Mouse (Mus musculus) gastrocnemius, postnatal 4 days (tissue): Measurements from ENCODE around the gene Zfp945. TPM values are rescaled to one million over a fixed set of nuclear protein-coding genes. Genes with fewer than 3 reads are reported as not detected.
"Not testable (repeated sequence)": the region's sequence is repeated elsewhere in the genome, so short reads cannot be mapped to it uniquely, and the experiment has no call there.

ENCODE experiments used
- DNase-seq, 2 experiments: peaks; one replicate each; pipeline ENCODE4 v3.0.0; 2021 to 2022; ENCODE audit warnings: low spot score in 2 of 2, mixed read lengths in 2 of 2
- long read RNA-seq, 2 experiments: library from polyadenylated mRNA; stranded (forward); transcript quantifications; one replicate each; pipeline ENCODE4 v2.0.0; 2021
- total RNA-seq, 2 experiments: library from RNA; stranded (reverse); gene quantifications; 2 replicates each; pipeline ENCODE4 v1.2.3; 2021

Gene Zfp945
- 10 to 100 TPM in 1 of 2 experiments, 1 to 10 TPM in 1; 9.8 to 12.4 TPM for total RNA-seq
- long read RNA-seq, experiment 1, full-length matches to known transcripts: 1 of 10 reads
- long read RNA-seq, experiment 1, partial matches to known transcripts: 3 of 10 reads
- long read RNA-seq, experiment 1, other reads (novel, unspliced or antisense): 6 of 10 reads
- long read RNA-seq, experiment 2, full-length matches to known transcripts: 3 of 5 reads
- long read RNA-seq, experiment 2, partial matches to known transcripts: 1 of 5 reads
- long read RNA-seq, experiment 2, other reads (novel, unspliced or antisense): 1 of 5 reads

DNA sequence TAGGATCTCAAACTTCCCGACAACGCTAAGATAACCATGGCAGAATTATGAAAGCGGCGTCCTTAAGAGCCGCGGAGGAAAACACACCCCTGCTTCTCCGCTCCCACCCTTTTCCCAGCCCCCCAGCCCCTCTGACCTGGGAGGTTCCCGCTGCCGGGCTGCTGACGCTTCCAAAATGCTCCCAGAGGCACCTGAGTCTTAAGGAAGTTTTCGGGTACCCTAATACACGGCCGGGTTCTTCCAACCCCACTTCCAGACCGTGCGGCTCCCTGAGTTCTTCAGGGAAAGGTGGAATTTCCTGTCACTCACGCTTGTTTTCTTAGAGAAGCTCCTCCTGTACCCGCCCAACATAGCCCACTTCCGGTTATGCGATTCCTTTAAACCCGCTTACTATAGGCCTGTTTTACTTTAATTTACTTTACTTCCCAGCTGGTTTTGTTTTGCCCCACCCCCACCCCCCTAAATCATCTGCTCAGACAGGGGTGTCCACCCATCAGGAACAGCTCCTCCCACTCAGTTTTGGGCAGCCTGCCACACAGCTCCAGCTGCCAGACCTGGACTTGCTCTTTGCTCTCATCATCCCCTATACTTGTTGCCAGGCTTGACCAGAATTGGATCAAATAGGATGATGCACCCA is at the start of gene Zfp945:
Zfp945 (minus strand) TSS at position 290 of the 637 bp plus-strand sequence.
- peak; percentile 36 to 74 for DNase-seq

DNA sequence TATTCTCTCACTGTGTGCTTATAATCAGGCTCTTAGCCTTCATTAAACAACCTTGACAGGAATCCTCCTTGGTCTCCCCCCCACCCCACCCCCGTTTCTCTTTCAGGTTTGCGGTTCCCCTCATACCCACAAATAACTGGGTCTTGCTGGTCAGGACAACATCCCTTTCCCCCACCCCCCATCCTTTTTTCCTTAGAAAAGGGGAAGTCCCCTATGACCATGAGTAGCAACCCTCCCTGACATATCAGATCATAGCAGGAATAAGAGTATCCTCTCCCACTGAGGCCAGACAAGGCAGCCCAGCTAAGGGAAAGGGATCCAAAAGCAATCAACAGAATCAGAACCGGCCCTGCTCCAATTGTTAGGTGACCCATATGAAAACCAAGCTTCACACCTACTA is 21.4 kb upstream of the Zfp945 start:
- DNase-seq: no peak

DNA sequence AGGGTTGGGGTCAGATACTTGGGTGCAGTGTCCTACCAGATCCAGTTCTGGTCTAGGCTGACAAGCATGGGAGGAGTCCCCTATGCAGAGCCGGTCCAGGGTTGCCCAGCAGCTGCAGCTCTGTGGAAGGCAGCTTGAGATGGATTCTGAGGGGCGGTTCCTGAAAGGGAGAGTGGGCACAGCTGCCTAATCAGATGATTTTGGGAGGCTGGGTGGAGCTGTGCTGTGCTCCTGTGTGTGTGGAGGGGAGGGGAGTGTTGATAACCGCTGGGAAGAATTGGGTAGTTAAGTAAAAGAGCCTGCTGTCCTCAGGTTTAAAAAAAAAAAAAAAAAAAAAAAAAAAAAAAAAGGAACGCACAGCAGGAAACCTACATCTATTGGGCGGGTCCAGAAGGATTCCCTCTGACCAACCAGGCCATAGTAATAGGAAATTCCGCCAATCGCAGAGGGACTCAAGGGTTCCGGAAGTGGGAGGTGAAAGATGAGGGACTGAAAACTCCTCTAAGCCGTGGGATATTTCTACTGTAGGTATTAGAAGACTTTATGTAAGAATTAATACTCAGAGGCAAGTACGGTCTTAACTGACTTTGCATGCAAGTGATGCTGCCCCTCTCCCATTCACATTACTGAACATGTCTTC is 17.2 kb upstream of the Zfp945 start:
- no peak for DNase-seq

DNA sequence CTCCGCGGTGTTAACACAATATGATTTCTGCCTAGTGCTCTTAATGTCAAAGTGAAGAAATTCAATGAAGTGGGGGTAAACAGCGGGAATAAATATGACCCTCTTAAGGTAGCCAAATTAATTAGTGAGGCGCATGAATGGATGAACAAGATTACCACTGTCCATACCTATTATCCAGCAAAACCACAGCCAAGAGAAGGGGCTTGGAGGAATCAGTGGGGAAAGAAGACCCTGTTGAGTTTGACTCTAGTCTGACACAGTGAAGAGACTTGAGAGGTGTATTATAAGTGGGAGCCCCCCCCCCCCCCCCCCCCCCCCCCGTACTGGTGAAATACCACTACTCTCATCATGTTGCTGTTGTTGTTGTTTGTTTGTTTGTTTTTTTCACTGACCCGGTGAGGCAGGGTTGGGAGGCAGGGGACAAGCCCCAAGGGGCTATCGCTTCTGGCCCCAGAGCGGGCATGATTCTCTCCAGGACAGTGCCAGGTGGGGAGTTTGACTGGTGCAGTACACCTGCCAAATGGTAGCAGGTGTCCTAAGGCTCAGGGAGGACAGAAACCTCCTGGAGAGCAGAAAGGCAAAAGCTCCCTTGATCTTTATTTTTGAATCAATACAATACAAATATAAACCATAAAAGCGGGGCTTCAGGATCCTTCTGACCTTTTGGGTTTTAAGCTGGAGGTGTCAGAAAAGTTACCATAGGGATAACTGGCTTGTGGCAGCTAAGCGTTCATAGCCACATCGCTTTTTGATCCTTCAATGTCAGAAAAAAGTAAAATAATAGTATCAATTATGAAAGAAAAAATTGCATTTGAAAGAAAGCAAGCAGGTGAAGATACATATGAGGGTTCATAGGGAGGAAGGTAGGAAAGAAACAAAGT is 10.7 kb upstream of the Zfp945 start:
- DNase-seq: no peak

DNA sequence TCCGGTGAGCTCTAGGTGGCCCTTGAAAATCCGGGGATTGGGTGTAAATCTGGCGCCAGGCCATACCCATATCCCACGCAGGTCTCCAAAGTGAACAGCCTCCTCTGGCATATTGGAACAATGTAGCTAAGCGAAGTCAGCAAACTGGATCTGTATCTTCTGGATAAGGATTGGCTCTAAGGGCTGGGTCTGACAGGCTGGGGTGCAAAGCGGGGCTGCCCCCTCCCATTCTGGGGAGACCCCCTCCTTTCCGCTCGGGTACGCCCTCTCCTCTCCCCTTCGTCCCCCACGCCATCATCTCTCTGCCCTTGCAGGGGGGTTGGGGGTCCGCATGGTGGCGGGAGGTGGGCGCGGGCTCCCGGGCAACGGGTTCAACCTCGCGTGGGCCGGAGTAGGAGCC is 9.4 kb upstream of the Zfp945 start:
- no peak for DNase-seq

DNA sequence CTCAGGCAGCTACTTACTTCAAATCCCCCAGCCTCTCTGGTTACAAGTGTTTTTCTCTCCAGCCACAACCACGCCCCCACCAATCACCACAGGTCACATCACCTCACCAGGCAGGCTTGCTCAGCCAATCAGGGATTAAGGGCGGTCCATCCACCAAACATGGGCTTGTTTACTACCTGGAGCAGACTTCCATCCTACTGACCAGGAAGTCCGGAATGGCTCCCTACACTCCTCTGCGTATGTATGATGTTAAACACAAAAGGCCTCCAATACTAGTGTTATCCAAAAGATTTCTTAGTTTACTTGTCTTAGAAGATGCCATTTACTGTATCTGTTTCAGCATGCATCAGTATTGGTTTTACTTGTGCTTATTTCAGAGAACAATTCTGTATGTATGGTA is 8.6 kb upstream of the Zfp945 start:
- DNase-seq: not testable (repeated sequence)

DNA sequence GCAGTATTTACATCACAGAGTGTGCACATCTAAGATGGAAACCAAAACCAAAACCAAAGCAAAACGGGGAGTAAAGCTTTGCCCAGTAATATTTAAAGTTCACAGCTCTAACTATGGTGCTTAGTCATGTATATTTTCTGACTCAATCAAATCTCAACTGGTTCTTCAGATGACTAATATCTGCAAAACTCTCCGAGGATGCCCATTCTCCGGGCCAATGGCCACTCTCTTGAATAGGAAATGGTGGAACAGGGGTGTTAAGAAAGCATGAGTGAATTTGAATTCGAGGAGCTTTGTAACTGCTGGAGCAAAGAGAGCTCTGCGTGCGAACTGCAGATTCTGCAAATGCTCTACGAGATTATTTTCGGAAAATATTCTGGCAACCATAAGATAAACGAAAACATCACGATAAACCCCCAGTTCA is 501 bp downstream of the Zfp945 start:
- DNase-seq: peak in 1 of 2 experiments; percentile 8

DNA sequence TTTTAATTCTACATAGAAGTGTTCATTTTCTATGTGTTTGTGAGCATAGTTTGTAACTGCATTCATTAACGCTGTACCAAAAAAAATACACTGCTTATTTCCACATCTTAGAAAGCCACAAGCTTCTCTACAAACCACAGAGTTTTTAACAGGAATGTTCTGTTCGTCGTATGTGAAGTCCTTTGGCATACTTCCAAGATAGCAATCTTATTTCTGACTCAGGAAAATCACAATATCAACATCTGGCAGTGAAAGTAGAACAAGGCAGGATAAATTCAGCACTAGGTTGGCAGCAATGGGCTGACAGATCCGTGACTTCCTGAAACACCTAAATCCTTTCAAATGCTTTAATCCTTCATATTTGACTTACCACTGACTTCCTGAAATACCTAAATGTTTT is 45.8 kb downstream of the Zfp945 start:
- DNase-seq: no peak

DNA sequence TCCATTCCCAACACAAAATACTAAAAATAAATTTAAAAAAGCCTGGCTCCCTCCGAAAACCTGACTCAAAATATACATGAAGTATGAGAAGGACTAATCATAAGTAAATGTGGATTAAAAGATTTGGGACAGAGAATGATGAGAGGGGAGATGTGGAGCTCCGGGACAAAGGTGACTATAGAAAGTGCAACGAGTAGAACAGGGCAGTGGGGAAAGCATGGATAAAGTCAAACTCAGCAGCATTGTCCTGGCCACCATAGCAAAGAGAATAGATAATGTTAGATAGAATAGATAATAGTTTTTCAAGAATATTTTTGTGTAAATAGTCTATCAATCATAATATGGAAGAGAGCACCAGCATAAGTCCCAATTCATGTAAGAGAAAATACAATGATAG is 48.7 kb downstream of the Zfp945 start:
- no peak for DNase-seq

DNA sequence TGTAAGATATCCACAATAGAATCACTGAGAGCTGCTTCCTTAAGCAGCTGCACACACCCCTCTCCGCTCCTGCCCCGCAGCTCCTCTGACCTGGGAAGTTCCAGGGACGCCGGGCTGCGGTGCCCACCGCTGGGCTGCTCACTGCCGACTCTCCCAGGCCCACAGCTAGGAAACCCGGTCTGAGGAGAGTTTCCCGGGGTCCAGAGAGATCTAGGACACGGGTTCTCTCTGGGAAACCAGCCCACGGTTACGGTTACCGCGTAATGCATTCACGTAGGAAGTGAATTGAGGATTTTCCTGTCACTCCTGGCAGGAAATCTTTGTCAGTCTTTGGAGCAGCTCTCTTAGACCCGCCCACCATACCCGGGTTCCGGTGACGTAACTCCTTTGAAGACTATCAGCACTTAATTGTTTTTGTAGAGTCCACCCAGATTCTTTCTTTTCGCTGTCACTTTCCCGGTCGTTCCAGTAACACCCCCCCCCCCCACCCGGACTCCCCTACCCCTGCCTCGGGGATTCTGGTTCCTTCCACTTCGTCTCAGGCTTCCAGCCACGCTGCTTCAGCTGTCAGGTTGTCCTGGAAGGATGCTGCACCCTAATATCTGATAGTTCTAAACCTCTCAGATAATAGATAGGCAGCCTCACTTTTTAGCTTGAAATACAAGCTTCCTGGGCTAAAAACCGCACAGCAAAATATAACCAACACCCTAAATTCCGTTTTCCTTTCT is 49.3 kb downstream of the Zfp945 start:
- peak; percentile 18 to 55 for DNase-seq

DNA sequence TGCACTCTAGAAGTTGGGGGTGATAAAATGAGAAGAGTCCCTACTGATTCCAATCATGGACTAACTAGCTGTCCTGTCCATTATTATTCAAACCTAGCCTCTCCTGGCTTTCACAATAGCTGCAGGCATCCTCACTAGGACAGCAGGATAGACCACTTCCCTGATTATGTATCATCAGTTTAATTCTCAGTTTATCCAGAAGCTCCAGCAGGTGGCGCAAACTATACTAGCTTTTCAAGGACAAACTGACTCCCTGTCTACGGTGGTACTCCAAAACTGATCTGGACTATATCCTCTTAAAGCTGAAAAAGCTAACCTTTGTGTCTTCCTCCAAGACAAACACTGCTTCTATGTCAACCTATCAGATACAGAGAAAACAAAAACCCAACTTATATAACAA is 67.2 kb downstream of the Zfp945 start:
- no peak for DNase-seq

Other genes starting within 250 kb of the Zfp945 start
- not detected for gene Vmn2r113, start 75.8 kb upstream of the Zfp945 start, total RNA-seq
- not detected for gene Vmn2r-ps130, start 194.0 kb upstream of the Zfp945 start, total RNA-seq